Mouse (Mus musculus): ENCODE data around the gene Sar1b. TPM values are rescaled to one million over a fixed set of nuclear protein-coding genes. Genes with fewer than 3 reads are reported as not detected.

The Sar1b gene
- 74.3 TPM for polyA plus RNA-seq (2017; shearing (Covaris generic))

DNA sequence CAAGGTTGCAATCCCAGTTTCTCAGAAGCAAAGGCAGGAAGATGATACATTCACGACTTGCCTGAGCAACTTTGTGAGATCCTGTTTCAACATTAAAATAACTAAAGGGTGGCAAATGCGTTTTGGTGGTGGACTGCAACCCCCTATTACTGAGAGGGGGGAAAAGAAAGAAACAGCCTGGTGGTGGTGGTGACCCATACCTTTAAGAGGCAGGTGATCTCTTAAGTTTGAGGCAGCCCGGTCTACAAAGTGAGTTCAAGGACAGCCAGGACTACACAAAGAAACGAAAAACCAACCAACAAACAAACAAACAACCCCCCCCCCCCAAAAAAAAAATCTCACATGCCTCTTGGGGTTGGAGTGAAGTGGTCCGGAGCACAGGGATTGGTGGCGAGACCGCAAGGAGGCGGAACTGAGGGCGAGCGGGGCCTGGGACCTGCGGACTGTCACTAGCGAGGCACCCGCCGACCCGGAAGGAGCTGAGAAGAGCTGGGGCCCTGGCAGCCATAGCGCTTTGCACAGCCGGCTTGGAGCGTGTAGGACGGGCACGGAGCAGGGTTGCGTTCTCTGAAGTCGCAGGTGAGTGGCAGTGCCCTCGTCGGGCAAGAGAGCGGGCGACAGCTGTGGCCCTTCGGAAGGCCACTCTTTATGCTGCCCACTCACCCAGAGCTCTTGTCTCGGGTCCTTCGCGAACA lies at the start of gene Sar1b, which contains the start of gene Sec24a:
Gene Sar1b (plus strand): TSS at position 475 of the 695 bp plus-strand sequence.
Gene Sec24a (minus strand): TSS at position 422 of the 695 bp plus-strand sequence.

Other genes starting within 250 kb of the Sar1b start
- 14.0 TPM for gene Phykpl, start 178.9 kb upstream of the Sar1b start, polyA plus RNA-seq (2017; shearing (Covaris generic))
- gene Hnrnpab, start 156.8 kb upstream of the Sar1b start, polyA plus RNA-seq (2017; shearing (Covaris generic)) = 534 TPM
- gene Nhp2, start 144.0 kb upstream of the Sar1b start, polyA plus RNA-seq (2017; shearing (Covaris generic)) = 48.6 TPM
- 78.3 TPM for gene Rmnd5b, start 127.8 kb upstream of the Sar1b start, polyA plus RNA-seq (2017; shearing (Covaris generic))
- 11.9 TPM for gene N4bp3, start 112.8 kb upstream of the Sar1b start, polyA plus RNA-seq (2017; shearing (Covaris generic))
- 1.2 TPM for gene D930048N14Rik, start 112.7 kb upstream of the Sar1b start, polyA plus RNA-seq (2017; shearing (Covaris generic))
- 4.4 TPM for gene 0610009B22Rik, start 74.8 kb upstream of the Sar1b start, polyA plus RNA-seq (2017; shearing (Covaris generic))
- 31.9 TPM for gene Sec24a, start 53 bp upstream of the Sar1b start, polyA plus RNA-seq (2017; shearing (Covaris generic))
- gene Jade2, start 94.0 kb downstream of the Sar1b start, polyA plus RNA-seq (2017; shearing (Covaris generic)) = 6.6 TPM
- 98.9 TPM for gene Cdkn2aipnl, start 204.0 kb downstream of the Sar1b start, polyA plus RNA-seq (2017; shearing (Covaris generic))
- 397 TPM for gene Ube2b, start 237.1 kb downstream of the Sar1b start, polyA plus RNA-seq (2017; shearing (Covaris generic))
- 6.6 TPM for gene Cdkl3, start 240.5 kb downstream of the Sar1b start, polyA plus RNA-seq (2017; shearing (Covaris generic))